Mouse (Mus musculus): ENCODE measurements around the gene Fermt1. TPM values are rescaled to one million over a fixed set of nuclear protein-coding genes. Genes with fewer than 3 reads are reported as not detected.

Fermt1 gene
- polyA plus RNA-seq, 1 experiment from 2014 or later, result 7.2 TPM

GRCm38 (mm10) chr2:132902056-132902455 is 43.6 kb downstream of the Fermt1 start:
- Histone ChIP-seq H3K27me3 (replicated peaks; ENCODE audit: control insufficient read depth, insufficient read depth, low read length) (no peaks in the 10 kb centered on the region), H3K27ac (replicated peaks; ENCODE audit: low read depth, low read length) (no peak overlapping the region), H3K4me3 (ENCODE audit: low read depth, low read length) (no peak overlapping the region), H3K36me3 (ENCODE audit: control insufficient read depth, insufficient read depth, low read length) (no peaks in the 10 kb centered on the region), H3K9ac (ENCODE audit: low read depth, low read length) (no peak overlapping the region), H3K4me1 (ENCODE audit: control insufficient read depth, insufficient read depth, low read length) (no peaks in the 10 kb centered on the region), H3K4me2 (ENCODE audit: low read depth, low read length) (no peak overlapping the region), H3K9me3 (ENCODE audit: control insufficient read depth, low read length) (no peaks in the 10 kb centered on the region)
- DNase-seq (ENCODE audit: low spot score) (no peak), ATAC-seq (ENCODE audit: low read depth) (no peak)
- 66% methylated on average over 3 of the region's 4 CpGs for WGBS

GRCm38 (mm10) chr2:132901636-132902035 is 44.1 kb downstream of the Fermt1 start:
- Histone ChIP-seq H3K4me1 (ENCODE audit: control insufficient read depth, insufficient read depth, low read length) (no peaks in the 10 kb centered on the region), H3K27me3 (replicated peaks; ENCODE audit: control insufficient read depth, insufficient read depth, low read length) (no peaks in the 10 kb centered on the region), H3K4me2 (ENCODE audit: low read depth, low read length) (no peak overlapping the region), H3K27ac (replicated peaks; ENCODE audit: low read depth, low read length) (no peak overlapping the region), H3K4me3 (ENCODE audit: low read depth, low read length) (no peak overlapping the region), H3K9ac (ENCODE audit: low read depth, low read length) (no peak overlapping the region), H3K9me3 (ENCODE audit: control insufficient read depth, low read length) (no peaks in the 10 kb centered on the region), H3K36me3 (ENCODE audit: control insufficient read depth, insufficient read depth, low read length) (no peaks in the 10 kb centered on the region)
- DNase-seq (ENCODE audit: low spot score) (no peak), ATAC-seq (ENCODE audit: low read depth) (no peak)
- 77% methylated on average over 4 of the region's 4 CpGs for WGBS

GRCm38 (mm10) chr2:132900596-132900995 is 45.1 kb downstream of the Fermt1 start:
- no peak overlapping the region for H3K4me2 ChIP-seq (ENCODE audit: low read depth, low read length)
- 79% methylated on average over 1 of the region's 1 CpGs for WGBS
- H3K9ac ChIP-seq (ENCODE audit: low read depth, low read length), result no peak overlapping the region
- H3K4me1 ChIP-seq (ENCODE audit: control insufficient read depth, insufficient read depth, low read length), result no peaks in the 10 kb centered on the region
- H3K27me3 ChIP-seq (replicated peaks; ENCODE audit: control insufficient read depth, insufficient read depth, low read length), result no peaks in the 10 kb centered on the region
- no peaks in the 10 kb centered on the region for H3K36me3 ChIP-seq (ENCODE audit: control insufficient read depth, insufficient read depth, low read length)
- H3K4me3 ChIP-seq (ENCODE audit: low read depth, low read length), result no peak overlapping the region
- ATAC-seq (ENCODE audit: low read depth) (no peak), DNase-seq (ENCODE audit: low spot score) (no peak)
- no peaks in the 10 kb centered on the region for H3K9me3 ChIP-seq (ENCODE audit: control insufficient read depth, low read length)
- H3K27ac ChIP-seq (replicated peaks; ENCODE audit: low read depth, low read length), result no peak overlapping the region

- ATAC-seq (ENCODE audit: low read depth), result no peak
- 44% methylated on average over 1 of the region's 1 CpGs for WGBS
- H3K9ac ChIP-seq (ENCODE audit: low read depth, low read length), result no peak overlapping the region
- no peaks in the 10 kb centered on the region for H3K27me3 ChIP-seq (replicated peaks; ENCODE audit: control insufficient read depth, insufficient read depth, low read length)
- H3K4me1 ChIP-seq (ENCODE audit: control insufficient read depth, insufficient read depth, low read length), result no peaks in the 10 kb centered on the region
- H3K9me3 ChIP-seq (ENCODE audit: control insufficient read depth, low read length), result no peaks in the 10 kb centered on the region
- no peak overlapping the region for H3K4me3 ChIP-seq (ENCODE audit: low read depth, low read length)
- no peak overlapping the region for H3K27ac ChIP-seq (replicated peaks; ENCODE audit: low read depth, low read length)
- H3K4me2 ChIP-seq (ENCODE audit: low read depth, low read length), result no peak overlapping the region
- no peaks in the 10 kb centered on the region for H3K36me3 ChIP-seq (ENCODE audit: control insufficient read depth, insufficient read depth, low read length)
- DNase-seq (ENCODE audit: low spot score), result no peak
Observed at GRCm38 (mm10) chr2:132898211-132898610, 47.5 kb downstream of the Fermt1 start.

- ATAC-seq (ENCODE audit: low read depth), result no peak
- Histone ChIP-seq H3K4me2 (ENCODE audit: low read depth, low read length) (no peak overlapping the region), H3K27ac (replicated peaks; ENCODE audit: low read depth, low read length) (no peak overlapping the region), H3K9me3 (ENCODE audit: control insufficient read depth, low read length) (no peaks in the 10 kb centered on the region), H3K9ac (ENCODE audit: low read depth, low read length) (no peak overlapping the region), H3K27me3 (replicated peaks; ENCODE audit: control insufficient read depth, insufficient read depth, low read length) (no peaks in the 10 kb centered on the region), H3K36me3 (ENCODE audit: control insufficient read depth, insufficient read depth, low read length) (no peaks in the 10 kb centered on the region), H3K4me1 (ENCODE audit: control insufficient read depth, insufficient read depth, low read length) (no peaks in the 10 kb centered on the region), H3K4me3 (ENCODE audit: low read depth, low read length) (no peak overlapping the region)
- no peak for DNase-seq (ENCODE audit: low spot score)
- WGBS, result 82% methylated on average over 5 of the region's 5 CpGs
Observed at GRCm38 (mm10) chr2:132893826-132894225, 51.9 kb downstream of the Fermt1 start.

GRCm38 (mm10) chr2:132885312-132885711 is 60.4 kb downstream of the Fermt1 start:
- Histone ChIP-seq H3K9me3 (ENCODE audit: control insufficient read depth, low read length) (no peaks in the 10 kb centered on the region), H3K9ac (ENCODE audit: low read depth, low read length) (no peak overlapping the region), H3K36me3 (ENCODE audit: control insufficient read depth, insufficient read depth, low read length) (no peaks in the 10 kb centered on the region), H3K4me3 (ENCODE audit: low read depth, low read length) (no peak overlapping the region), H3K27ac (replicated peaks; ENCODE audit: low read depth, low read length) (no peak overlapping the region), H3K4me2 (ENCODE audit: low read depth, low read length) (no peak overlapping the region), H3K4me1 (ENCODE audit: control insufficient read depth, insufficient read depth, low read length) (no peaks in the 10 kb centered on the region), H3K27me3 (replicated peaks; ENCODE audit: control insufficient read depth, insufficient read depth, low read length) (peaks cover 6% of the 10 kb centered on the region; the same call in 1 of the 2 replicates)
- DNase-seq (ENCODE audit: low spot score) (no peak), ATAC-seq (ENCODE audit: low read depth) (no peak)
- 88% methylated on average over 7 of the region's 7 CpGs for WGBS

GRCm38 (mm10) chr2:132884303-132884967 is 61.3 kb downstream of the Fermt1 start:
- no peak overlapping the region for H3K27ac ChIP-seq (replicated peaks; ENCODE audit: low read depth, low read length)
- H3K4me3 ChIP-seq (ENCODE audit: low read depth, low read length), result no peak overlapping the region
- H3K4me2 ChIP-seq (ENCODE audit: low read depth, low read length), result no peak overlapping the region
- 67% methylated on average over 8 of the region's 8 CpGs for WGBS
- H3K9me3 ChIP-seq (ENCODE audit: control insufficient read depth, low read length), result no peaks in the 10 kb centered on the region
- peaks cover 14% of the 10 kb centered on the region for H3K27me3 ChIP-seq (replicated peaks; ENCODE audit: control insufficient read depth, insufficient read depth, low read length)
- H3K9ac ChIP-seq (ENCODE audit: low read depth, low read length), result no peak overlapping the region
- no peaks in the 10 kb centered on the region; the same call in 1 of the 2 replicates for H3K4me1 ChIP-seq (ENCODE audit: control insufficient read depth, insufficient read depth, low read length)
- ATAC-seq (ENCODE audit: low read depth) (no peak), DNase-seq (ENCODE audit: low spot score) (no peak)
- H3K36me3 ChIP-seq (ENCODE audit: control insufficient read depth, insufficient read depth, low read length), result no peaks in the 10 kb centered on the region

- H3K4me2 ChIP-seq (ENCODE audit: low read depth, low read length), result peak within 1 kb of the TSS; percentile 95
- H3K9me3 ChIP-seq (ENCODE audit: control insufficient read depth, low read length), result no peaks in the 10 kb centered on the region
- peak within 1 kb of the TSS; percentile 53 for H3K4me3 ChIP-seq (ENCODE audit: low read depth, low read length)
- no peak for DNase-seq (ENCODE audit: low spot score)
- H3K9ac ChIP-seq (ENCODE audit: low read depth, low read length), result peak within 1 kb of the TSS; percentile 43; the same call in 1 of the 2 replicates
- H3K27me3 ChIP-seq (replicated peaks; ENCODE audit: control insufficient read depth, insufficient read depth, low read length), result peaks cover 36% of the 10 kb centered on the region
- H3K27ac ChIP-seq (replicated peaks; ENCODE audit: low read depth, low read length), result no peak within 1 kb of the TSS
- ATAC-seq (ENCODE audit: low read depth), result no peak
- 7% methylated on average over 12 of the region's 12 CpGs for WGBS
- H3K4me1 ChIP-seq (ENCODE audit: control insufficient read depth, insufficient read depth, low read length), result no peaks in the 10 kb centered on the region; the same call in 1 of the 2 replicates
- H3K36me3 ChIP-seq (ENCODE audit: control insufficient read depth, insufficient read depth, low read length), result no peaks in the 10 kb centered on the region
Observed at GRCm38 (mm10) chr2:132880844-132881645, 64.7 kb downstream of the Fermt1 start, which contains the start of gene Lrrn4. Gene Lrrn4, minus strand, starts transcription at chr2:132880891.

Measured in embryonic facial prominence, embryonic 14.5 days (tissue).